Mouse (Mus musculus) intestine, embryonic 16.5 days (tissue): ENCODE measurements around the gene Slc25a35. TPM values are rescaled to one million over a fixed set of nuclear protein-coding genes. Genes with fewer than 3 reads are reported as not detected.

Experiments
- ATAC-seq: fragments of 200-750 bp; cut with Nextera tagmentation; 2 replicates; pipeline ENCODE4 v1.8.0; 2017; ENCODE audit warnings: moderate TSS enrichment, moderate library complexity
- H3K27ac ChIP-seq: fragments of 300-500 bp; sonication (generic); 2 replicates; pipeline ENCODE4 v1.5.1; 2014; ENCODE audit warnings: mild to moderate bottlenecking, low read length
- H3K27me3 ChIP-seq: fragments of 300-500 bp; sonication (generic); replicated peaks from 2 replicates; pipeline ENCODE4 v1.6.1; 2014; ENCODE audit warnings: low read length, control low read depth, mixed read lengths; ENCODE audit not compliant: control insufficient read depth, insufficient read depth
- H3K36me3 ChIP-seq: fragments of 300-500 bp; sonication (generic); 2 replicates; pipeline ENCODE4 v1.6.1; 2014; ENCODE audit warnings: low read length, control low read depth; ENCODE audit not compliant: control insufficient read depth, insufficient read depth
- H3K4me1 ChIP-seq: fragments of 300-500 bp; sonication (generic); 2 replicates; pipeline ENCODE4 v1.6.1; 2014; ENCODE audit warnings: low read length, control low read depth, mixed read lengths; ENCODE audit not compliant: control insufficient read depth, insufficient read depth
- H3K4me2 ChIP-seq: fragments of 300-500 bp; sonication (generic); 2 replicates; pipeline ENCODE4 v1.6.1; 2014; ENCODE audit warnings: low read depth, low read length, control low read depth
- H3K4me3 ChIP-seq: fragments of 300-500 bp; sonication (generic); 2 replicates; pipeline ENCODE4 v1.5.1; 2014; ENCODE audit warnings: mild to moderate bottlenecking, low read length
- H3K9ac ChIP-seq: fragments of 300-500 bp; sonication (generic); 2 replicates; pipeline ENCODE4 v1.6.1; 2014; ENCODE audit warnings: low read depth, low read length
- H3K9me3 ChIP-seq: fragments of 300-500 bp; sonication (generic); 2 replicates; pipeline ENCODE4 v1.6.1; 2016; ENCODE audit warnings: low read length, control low read depth; ENCODE audit not compliant: control insufficient read depth
- WGBS: fragments of 180-500 bp; shearing (Covaris S2); extraction: QIAGEN DNeasy Blood & Tissue Kit; methylation state at CpG from one replicate; pipeline ENCODE4 v1.1.7; 2014; 5-methylcytosine and 5-hydroxymethylcytosine counted together
- polyA plus RNA-seq: library from polyadenylated mRNA; unstranded; fragments of >200 nt; fragmentation: Nextera tagmentation; extraction: Ambion mirVana; gene quantifications from 2 replicates; pipeline ENCODE4 v1.2.1, GENCODE M21; 2015

Gene Slc25a35
- polyA plus RNA-seq, 1 experiment from 2014 or later: 3.5 TPM

GRCm38 (mm10) chr11:68942731-68943130 lies 25.2 kb upstream of the Slc25a35 start:
- H3K36me3 ChIP-seq: no peaks in the 10 kb centered on the region
- peaks cover 2% of the 10 kb centered on the region; the same call in 1 of the 2 replicates for H3K4me1 ChIP-seq
- H3K4me3 ChIP-seq: no peak overlapping the region
- WGBS: 87% methylated on average over 8 of the region's 8 CpGs
- H3K9ac ChIP-seq: no peak overlapping the region
- H3K9me3 ChIP-seq: no peaks in the 10 kb centered on the region
- no peak overlapping the region for H3K27ac ChIP-seq
- no peak overlapping the region for H3K4me2 ChIP-seq
- no peaks in the 10 kb centered on the region for H3K27me3 ChIP-seq
- no peak for ATAC-seq

GRCm38 (mm10) chr11:68945245-68945644 lies 22.7 kb upstream of the Slc25a35 start:
- H3K27me3 ChIP-seq: 0 out of 2 replicates have a peak, but pooled peaks cover 3% of the 10 kb centered on the region
- no peaks in the 10 kb centered on the region for H3K36me3 ChIP-seq
- no peaks in the 10 kb centered on the region for H3K9me3 ChIP-seq
- no peak overlapping the region for H3K27ac ChIP-seq
- peaks cover 2% of the 10 kb centered on the region; the same call in 1 of the 2 replicates for H3K4me1 ChIP-seq
- ATAC-seq: no peak
- no peak overlapping the region for H3K9ac ChIP-seq
- H3K4me3 ChIP-seq: no peak overlapping the region
- WGBS: 86% methylated on average over 2 of the region's 2 CpGs
- no peak overlapping the region for H3K4me2 ChIP-seq

GRCm38 (mm10) chr11:68946001-68946400 lies 21.9 kb upstream of the Slc25a35 start:
- no peak overlapping the region for H3K27ac ChIP-seq
- no peaks in the 10 kb centered on the region for H3K9me3 ChIP-seq
- H3K27me3 ChIP-seq: peaks cover 4% of the 10 kb centered on the region; the same call in 1 of the 2 replicates
- no peak overlapping the region for H3K9ac ChIP-seq
- H3K36me3 ChIP-seq: no peaks in the 10 kb centered on the region
- WGBS: 84% methylated on average over 4 of the region's 4 CpGs
- H3K4me1 ChIP-seq: no peaks in the 10 kb centered on the region; the same call in 1 of the 2 replicates
- no peak overlapping the region for H3K4me2 ChIP-seq
- no peak for ATAC-seq
- H3K4me3 ChIP-seq: no peak overlapping the region

GRCm38 (mm10) chr11:68946806-68947440 lies 21.0 kb upstream of the Slc25a35 start:
- Histone ChIP-seq H3K9me3 (no peaks in the 10 kb centered on the region), H3K9ac (peak overlapping the region; percentile 8; the same call in 1 of the 2 replicates), H3K27me3 (peaks cover 8% of the 10 kb centered on the region; the same call in 1 of the 2 replicates), H3K36me3 (no peaks in the 10 kb centered on the region), H3K4me3 (peak overlapping the region; percentile 23; the same call in 1 of the 2 replicates), H3K4me2 (0 out of 2 replicates have a peak overlapping the region, but pooled peaks have one; percentile 32), H3K4me1 (no peaks in the 10 kb centered on the region; the same call in 1 of the 2 replicates), H3K27ac (no peak overlapping the region)
- ATAC-seq: no peak
- WGBS: 14% methylated on average over 14 of the region's 16 CpGs

- H3K9me3 ChIP-seq: no peaks in the 10 kb centered on the region
- H3K4me3 ChIP-seq: no peak overlapping the region
- H3K9ac ChIP-seq: no peak overlapping the region
- no peak overlapping the region for H3K4me2 ChIP-seq
- no peaks in the 10 kb centered on the region for H3K36me3 ChIP-seq
- ATAC-seq: no peak
- peaks cover 10% of the 10 kb centered on the region; the same call in 1 of the 2 replicates for H3K27me3 ChIP-seq
- 11% methylated on average over 12 of the region's 12 CpGs for WGBS
- H3K4me1 ChIP-seq: no peaks in the 10 kb centered on the region; the same call in 1 of the 2 replicates
- H3K27ac ChIP-seq: no peak overlapping the region
Measured at GRCm38 (mm10) chr11:68947542-68947993, 20.4 kb upstream of the Slc25a35 start.

GRCm38 (mm10) chr11:68953903-68954302 lies 14.0 kb upstream of the Slc25a35 start:
- WGBS: 17% methylated on average over 13 of the region's 13 CpGs
- H3K9me3 ChIP-seq: no peaks in the 10 kb centered on the region
- peaks cover 33% of the 10 kb centered on the region for H3K27me3 ChIP-seq
- ATAC-seq: no peak
- H3K27ac ChIP-seq: no peak overlapping the region
- H3K36me3 ChIP-seq: no peaks in the 10 kb centered on the region
- H3K4me2 ChIP-seq: peak overlapping the region; percentile 75
- H3K4me3 ChIP-seq: peak overlapping the region; percentile 44
- H3K4me1 ChIP-seq: peaks cover 4% of the 10 kb centered on the region
- peak overlapping the region; percentile 24; the same call in 1 of the 2 replicates for H3K9ac ChIP-seq

GRCm38 (mm10) chr11:68954408-68954807 lies 13.5 kb upstream of the Slc25a35 start:
- 3% methylated on average over 17 of the region's 17 CpGs for WGBS
- no peaks in the 10 kb centered on the region for H3K36me3 ChIP-seq

GRCm38 (mm10) chr11:68955473-68955872 lies 12.5 kb upstream of the Slc25a35 start:
- Histone ChIP-seq H3K27me3 (peaks cover 30% of the 10 kb centered on the region), H3K9ac (no peak overlapping the region), H3K36me3 (no peaks in the 10 kb centered on the region), H3K4me1 (peaks cover 4% of the 10 kb centered on the region), H3K9me3 (no peaks in the 10 kb centered on the region), H3K4me3 (no peak overlapping the region), H3K4me2 (peak overlapping the region; percentile 75), H3K27ac (no peak overlapping the region)
- 65% methylated on average over 5 of the region's 5 CpGs for WGBS
- ATAC-seq: no peak

More at GRCm38 (mm10) chr11:68954408-68954807, 13.5 kb upstream of the Slc25a35 start:
- no peak for ATAC-seq
- Histone ChIP-seq H3K4me2 (peak overlapping the region; percentile 75), H3K9ac (peak overlapping the region; percentile 65), H3K4me1 (peaks cover 4% of the 10 kb centered on the region), H3K27me3 (peaks cover 33% of the 10 kb centered on the region), H3K9me3 (no peaks in the 10 kb centered on the region), H3K4me3 (peak overlapping the region; percentile 44), H3K27ac (no peak overlapping the region)

GRCm38 (mm10) chr11:68956107-68956506 lies 11.8 kb upstream of the Slc25a35 start:
- H3K4me3 ChIP-seq: 0 out of 2 replicates have a peak overlapping the region, but pooled peaks have one; percentile 19
- H3K27me3 ChIP-seq: peaks cover 28% of the 10 kb centered on the region
- no peak overlapping the region for H3K9ac ChIP-seq
- ATAC-seq: no peak
- no peak overlapping the region for H3K27ac ChIP-seq
- WGBS: 38% methylated on average over 3 of the region's 3 CpGs
- H3K4me1 ChIP-seq: peaks cover 4% of the 10 kb centered on the region
- no peaks in the 10 kb centered on the region for H3K9me3 ChIP-seq
- no peak overlapping the region for H3K4me2 ChIP-seq
- no peaks in the 10 kb centered on the region for H3K36me3 ChIP-seq
